Mouse (Mus musculus) heart, embryonic 15.5 days (tissue): ENCODE results near the gene Eid3. TPM values are rescaled to one million over a fixed set of nuclear protein-coding genes. Genes with fewer than 3 reads are reported as not detected.
A peak's percentile ranks its signal among the peaks of the same experiment; 100 is the strongest.

Source experiments
- ATAC-seq: fragments of 200-750 bp; cut with Nextera tagmentation; replicated peaks from 2 replicates; pipeline ENCODE4 v1.8.0; 2017; ENCODE audit warnings: low read depth, moderate TSS enrichment; ENCODE audit not compliant: insufficient number of reproducible peaks, insufficient read depth, low FRiP score
- H3K27ac ChIP-seq: fragments of 300-500 bp; sonication (generic); 2 replicates; pipeline ENCODE4 v1.5.1; 2015; ENCODE audit warnings: mild to moderate bottlenecking, inconsistent platforms
- H3K27me3 ChIP-seq: fragments of 300-500 bp; sonication (generic); 2 replicates; pipeline ENCODE4 v1.6.1; 2015; ENCODE audit warnings: inconsistent platforms
- H3K36me3 ChIP-seq: fragments of 300-500 bp; sonication (generic); 2 replicates; pipeline ENCODE4 v1.6.1; 2015; ENCODE audit warnings: mild to moderate bottlenecking, inconsistent platforms
- H3K4me1 ChIP-seq: fragments of 300-500 bp; sonication (generic); replicated peaks from 2 replicates; pipeline ENCODE4 v1.6.1; 2015; ENCODE audit warnings: inconsistent platforms
- H3K4me2 ChIP-seq: fragments of 300-500 bp; sonication (generic); 2 replicates; pipeline ENCODE4 v1.6.1; 2015; ENCODE audit warnings: inconsistent platforms, mild to moderate bottlenecking, moderate library complexity
- H3K4me3 ChIP-seq: fragments of 300-500 bp; sonication (generic); 2 replicates; pipeline ENCODE4 v1.5.1; 2015; ENCODE audit warnings: mild to moderate bottlenecking, inconsistent platforms
- H3K9ac ChIP-seq: fragments of 300-500 bp; sonication (generic); 2 replicates; pipeline ENCODE4 v1.6.1; 2015; ENCODE audit warnings: mild to moderate bottlenecking, inconsistent platforms
- H3K9me3 ChIP-seq: fragments of 300-500 bp; sonication (generic); replicated peaks from 2 replicates; pipeline ENCODE4 v1.6.1; 2016; ENCODE audit warnings: inconsistent platforms
- WGBS: fragments of 180-500 bp; shearing (Covaris S2); methylation state at CpG from one replicate; pipeline ENCODE4 v1.1.7; 2015; ENCODE audit warnings: mixed read lengths; 5-methylcytosine and 5-hydroxymethylcytosine counted together
- polyA plus RNA-seq: library from polyadenylated mRNA; unstranded; fragments of >200 nt; fragmentation: Nextera tagmentation; extraction: Ambion mirVana; gene quantifications from 2 replicates; pipeline ENCODE4 v1.2.1, GENCODE M21; 2015

The Eid3 gene
- polyA plus RNA-seq, 1 experiment from 2014 or later: 0.15 TPM

DNA sequence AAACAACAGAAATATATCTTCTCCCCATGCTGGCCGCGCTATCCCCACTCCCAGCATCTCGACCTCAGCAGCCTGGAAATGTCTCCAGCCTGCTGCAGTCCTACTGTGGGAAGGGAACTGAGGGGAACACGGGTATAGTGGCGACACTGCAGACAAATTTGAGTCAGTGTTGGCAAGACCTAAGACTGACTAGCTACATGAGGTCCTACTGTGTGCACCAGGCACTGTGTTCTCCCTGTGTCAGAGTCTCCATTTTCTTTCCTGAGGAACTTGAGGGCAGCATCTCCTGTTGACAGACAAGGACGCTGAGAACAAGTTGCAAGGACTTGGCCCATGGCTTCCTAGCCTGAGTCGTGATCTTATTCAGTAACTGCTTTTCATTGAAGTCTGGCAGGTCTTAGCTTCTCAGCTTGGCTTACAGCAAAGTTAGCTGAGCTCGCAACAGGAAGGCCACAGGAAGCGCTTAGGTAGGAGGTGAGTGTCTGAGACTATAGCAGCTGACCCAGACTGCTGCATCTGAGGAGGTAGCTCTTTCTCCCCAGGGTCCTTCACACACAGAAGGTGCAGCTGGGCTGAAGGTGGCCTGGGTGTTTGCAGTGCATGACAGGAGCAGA, 26.1 kb downstream of the Eid3 start:
- Histone ChIP-seq H3K4me2 (no peak overlapping the region), H3K4me3 (no peak overlapping the region), H3K27ac (no peak overlapping the region), H3K9ac (no peak overlapping the region), H3K27me3 (no peaks in the 10 kb centered on the region), H3K9me3 (no peaks in the 10 kb centered on the region), H3K4me1 (peaks cover 25% of the 10 kb centered on the region), H3K36me3 (peaks cover 43% of the 10 kb centered on the region)
- ATAC-seq: no peak
- WGBS: 87% methylated on average over 9 of the region's 9 CpGs

DNA sequence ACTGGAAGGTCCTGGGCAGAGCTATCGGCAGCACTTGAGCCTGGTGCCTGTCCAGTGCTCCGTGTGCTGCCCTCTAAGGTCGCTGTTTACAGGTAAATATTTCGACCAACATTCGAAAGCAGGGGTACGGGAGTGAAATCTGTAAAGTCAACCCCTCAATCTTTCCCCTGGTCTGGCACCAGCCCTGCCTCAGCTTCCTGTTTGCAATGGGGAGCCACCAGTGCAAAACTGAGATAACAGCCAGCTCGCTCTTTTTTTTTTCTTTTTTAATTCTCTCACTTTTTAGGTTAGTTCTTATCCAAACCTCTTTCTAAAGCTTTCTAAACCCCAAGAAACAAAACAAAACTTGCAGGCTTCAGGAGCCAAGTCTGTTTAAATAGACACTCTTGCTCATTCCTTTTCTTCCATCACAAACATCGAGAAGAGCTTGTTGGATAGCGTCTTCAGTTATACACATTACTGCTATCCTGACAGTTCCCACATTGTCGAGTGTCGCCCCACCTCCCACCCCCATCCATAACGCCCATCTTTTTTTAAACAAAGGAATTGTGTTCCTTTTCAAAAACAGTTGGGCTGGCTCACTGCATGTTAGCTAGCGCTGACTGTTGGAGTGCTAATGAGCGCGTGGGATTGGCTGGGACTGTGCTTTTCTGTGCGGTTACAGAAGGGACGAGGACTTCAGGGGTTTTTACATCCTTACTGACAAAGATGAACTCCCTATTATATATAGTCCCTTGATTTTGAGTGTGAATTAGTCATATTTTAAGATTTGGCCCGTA, 27.6 kb downstream of the Eid3 start:
- 75% methylated on average over 18 of the region's 18 CpGs for WGBS
- Histone ChIP-seq H3K36me3 (peaks cover 49% of the 10 kb centered on the region), H3K9ac (no peak overlapping the region), H3K9me3 (no peaks in the 10 kb centered on the region), H3K27ac (no peak overlapping the region), H3K4me3 (no peak overlapping the region), H3K27me3 (no peaks in the 10 kb centered on the region), H3K4me2 (no peak overlapping the region), H3K4me1 (peaks cover 24% of the 10 kb centered on the region)
- ATAC-seq: no peak

DNA sequence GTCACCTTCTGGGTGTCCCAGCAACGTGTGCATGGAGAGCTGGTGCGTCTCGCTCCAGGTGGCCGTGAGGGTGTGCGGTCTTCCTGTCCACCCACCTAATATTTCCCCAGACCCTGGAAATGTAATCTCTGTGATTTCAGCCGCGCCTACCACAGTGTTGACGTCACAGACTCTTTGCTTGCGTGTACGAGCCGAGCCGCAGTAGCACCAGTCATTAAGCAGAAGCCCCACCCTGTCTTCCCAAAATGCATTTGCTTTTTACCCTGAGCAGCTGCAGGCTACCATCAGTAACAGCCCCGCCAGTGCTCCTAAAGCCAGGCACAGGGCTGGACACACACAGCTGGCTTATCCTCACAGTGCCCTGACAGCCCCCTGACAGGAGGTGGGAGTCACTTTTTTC, 31.5 kb downstream of the Eid3 start:
- Histone ChIP-seq H3K27ac (no peak overlapping the region), H3K4me2 (no peak overlapping the region), H3K36me3 (peaks cover 37% of the 10 kb centered on the region), H3K9me3 (no peaks in the 10 kb centered on the region), H3K27me3 (no peaks in the 10 kb centered on the region), H3K4me1 (peaks cover 21% of the 10 kb centered on the region), H3K4me3 (no peak overlapping the region), H3K9ac (no peak overlapping the region)
- 85% methylated on average over 13 of the region's 13 CpGs for WGBS
- ATAC-seq: no peak

DNA sequence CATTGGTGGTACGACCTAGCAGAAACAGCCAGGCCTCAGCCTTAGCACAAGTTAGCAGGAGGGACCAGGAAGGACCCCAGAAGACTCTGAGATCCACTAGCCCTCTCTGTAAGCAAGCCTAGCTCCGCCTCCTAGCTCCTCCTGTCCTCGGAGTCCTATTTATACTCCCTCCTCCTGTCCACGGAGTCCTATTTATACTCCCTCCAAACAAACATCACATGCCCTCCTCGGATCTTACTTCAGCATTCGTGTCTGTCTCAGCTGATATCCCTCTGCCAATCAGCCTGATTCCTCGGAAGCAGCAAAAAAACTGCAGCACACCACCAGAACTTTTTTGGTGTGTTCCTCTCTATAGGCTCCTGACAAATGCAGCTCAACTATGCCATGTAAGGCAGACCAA, 32.5 kb downstream of the Eid3 start:
- no peak overlapping the region for H3K9ac ChIP-seq
- H3K27ac ChIP-seq: peak overlapping the region; percentile 61
- 32% methylated on average over 7 of the region's 7 CpGs for WGBS
- H3K4me1 ChIP-seq: peaks cover 27% of the 10 kb centered on the region
- peak; percentile 63 for ATAC-seq
- H3K27me3 ChIP-seq: no peaks in the 10 kb centered on the region
- no peaks in the 10 kb centered on the region for H3K9me3 ChIP-seq
- H3K4me3 ChIP-seq: no peak overlapping the region
- peaks cover 31% of the 10 kb centered on the region for H3K36me3 ChIP-seq
- 0 out of 2 replicates have a peak overlapping the region, but pooled peaks have one; percentile 33 for H3K4me2 ChIP-seq

DNA sequence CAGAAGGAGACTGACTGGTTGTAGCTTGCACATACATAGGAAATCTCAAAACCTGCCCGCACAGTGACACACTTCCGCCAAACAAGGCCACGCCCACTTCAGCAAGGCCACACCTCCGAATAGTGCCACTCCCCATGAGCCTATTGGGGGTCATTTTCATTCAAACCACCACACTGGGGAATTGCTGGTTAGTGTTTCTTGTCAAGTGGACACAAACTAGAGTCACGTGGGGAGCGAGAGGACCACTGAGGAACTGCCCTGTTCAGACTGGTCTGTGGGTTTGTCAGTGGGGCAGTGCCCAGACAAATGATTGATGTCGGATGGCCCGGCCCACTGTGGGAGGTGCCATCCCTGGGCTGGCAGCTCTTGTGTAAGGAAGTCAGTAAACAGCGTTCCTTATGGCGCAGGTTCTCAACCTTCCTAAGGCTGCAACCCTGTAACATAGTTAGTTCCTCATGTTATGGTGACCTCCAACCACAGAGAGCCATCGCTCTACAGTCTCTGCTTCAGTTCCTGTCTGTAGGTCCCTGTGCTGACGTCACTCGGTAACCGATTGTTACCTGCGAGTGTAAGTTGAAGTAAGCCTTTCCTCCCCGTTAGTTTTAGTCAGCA, 33.5 kb downstream of the Eid3 start:
- H3K9me3 ChIP-seq: no peaks in the 10 kb centered on the region
- H3K4me1 ChIP-seq: peaks cover 27% of the 10 kb centered on the region
- no peaks in the 10 kb centered on the region for H3K27me3 ChIP-seq
- no peak overlapping the region for H3K27ac ChIP-seq
- H3K9ac ChIP-seq: no peak overlapping the region
- peaks cover 31% of the 10 kb centered on the region for H3K36me3 ChIP-seq
- H3K4me3 ChIP-seq: no peak overlapping the region
- no peak for ATAC-seq
- 0 out of 2 replicates have a peak overlapping the region, but pooled peaks have one; percentile 5 for H3K4me2 ChIP-seq
- 42% methylated on average over 16 of the region's 16 CpGs for WGBS

DNA sequence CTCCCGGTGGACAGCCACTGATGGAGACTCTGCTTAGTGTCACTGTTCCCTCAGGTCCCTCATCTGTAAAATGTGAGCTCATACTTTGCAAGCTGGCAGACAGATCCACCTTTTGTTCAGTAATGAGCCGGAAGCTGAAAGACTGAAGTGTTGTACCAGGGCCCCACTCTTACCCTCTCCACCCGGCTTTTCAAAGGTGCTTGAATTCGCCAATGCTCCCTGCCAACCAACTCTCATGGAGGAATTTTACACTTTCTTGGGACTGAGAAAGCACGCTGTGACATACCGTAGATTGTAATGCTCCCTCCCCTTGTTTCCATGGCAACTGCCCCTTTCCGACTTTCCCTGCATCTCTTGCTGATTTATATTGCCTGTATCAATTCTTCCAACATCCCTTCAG, 34.1 kb downstream of the Eid3 start:
- no peaks in the 10 kb centered on the region for H3K27me3 ChIP-seq
- no peak overlapping the region for H3K9ac ChIP-seq
- H3K9me3 ChIP-seq: no peaks in the 10 kb centered on the region
- no peak overlapping the region for H3K4me3 ChIP-seq
- H3K4me1 ChIP-seq: peaks cover 27% of the 10 kb centered on the region
- H3K27ac ChIP-seq: no peak overlapping the region
- H3K4me2 ChIP-seq: 0 out of 2 replicates have a peak overlapping the region, but pooled peaks have one; percentile 5
- WGBS: 35% methylated on average over 7 of the region's 7 CpGs
- ATAC-seq: no peak
- H3K36me3 ChIP-seq: peaks cover 26% of the 10 kb centered on the region

DNA sequence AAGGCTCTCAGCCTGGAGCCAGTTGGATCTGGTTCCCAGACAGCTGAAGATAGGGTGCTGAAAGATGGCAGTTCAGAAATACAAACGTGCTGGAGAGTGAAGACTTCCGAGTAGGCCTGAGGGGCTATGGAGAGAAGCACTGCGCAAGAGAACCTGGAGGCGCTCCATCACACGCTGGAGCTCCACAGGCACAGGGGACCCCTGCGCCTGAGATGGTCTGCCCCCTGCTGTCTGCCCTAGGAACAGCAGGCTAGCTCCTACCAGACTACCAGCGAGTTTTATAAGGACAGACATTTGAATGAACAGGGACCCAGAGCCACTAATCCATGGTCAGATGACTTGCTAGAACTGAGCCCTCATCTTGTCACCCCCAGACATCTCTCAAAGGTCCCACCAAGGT, 35.0 kb downstream of the Eid3 start:
- ATAC-seq: peak; percentile 19; the same call in 1 of the 2 replicates
- Histone ChIP-seq H3K27ac (no peak overlapping the region), H3K9ac (no peak overlapping the region), H3K9me3 (no peaks in the 10 kb centered on the region), H3K4me1 (peaks cover 27% of the 10 kb centered on the region), H3K36me3 (peaks cover 18% of the 10 kb centered on the region), H3K27me3 (no peaks in the 10 kb centered on the region; the same call in 1 of the 2 replicates), H3K4me3 (no peak overlapping the region), H3K4me2 (no peak overlapping the region)
- 2% methylated on average over 7 of the region's 7 CpGs for WGBS

DNA sequence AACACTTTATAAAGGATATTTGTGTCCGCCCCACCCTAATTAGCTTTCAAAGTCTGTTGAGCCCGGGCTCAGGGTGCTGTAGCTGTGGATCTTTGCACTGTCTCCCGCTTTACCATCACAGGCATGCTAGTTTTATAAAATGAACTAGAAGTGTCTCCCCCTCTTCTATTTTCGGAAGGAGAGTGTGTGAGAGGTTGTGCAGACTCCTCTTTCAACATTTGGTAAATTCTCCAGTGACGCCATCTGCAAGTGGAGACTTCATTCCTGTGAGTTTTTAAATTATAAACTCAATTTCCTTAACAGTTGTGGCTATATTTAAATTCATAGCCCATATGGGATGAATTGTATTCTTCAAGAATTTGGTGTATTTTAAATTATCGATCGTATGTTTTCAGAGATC, 42.1 kb downstream of the Eid3 start:
- Histone ChIP-seq H3K36me3 (no peaks in the 10 kb centered on the region), H3K27me3 (no peaks in the 10 kb centered on the region; the same call in 1 of the 2 replicates), H3K27ac (no peak overlapping the region), H3K4me1 (peaks cover 4% of the 10 kb centered on the region; the same call in 1 of the 2 replicates), H3K4me2 (no peak overlapping the region; the same call in 1 of the 2 replicates), H3K9me3 (no peaks in the 10 kb centered on the region), H3K9ac (no peak overlapping the region), H3K4me3 (no peak overlapping the region)
- ATAC-seq: no peak
- WGBS: 67% methylated on average over 7 of the region's 7 CpGs

DNA sequence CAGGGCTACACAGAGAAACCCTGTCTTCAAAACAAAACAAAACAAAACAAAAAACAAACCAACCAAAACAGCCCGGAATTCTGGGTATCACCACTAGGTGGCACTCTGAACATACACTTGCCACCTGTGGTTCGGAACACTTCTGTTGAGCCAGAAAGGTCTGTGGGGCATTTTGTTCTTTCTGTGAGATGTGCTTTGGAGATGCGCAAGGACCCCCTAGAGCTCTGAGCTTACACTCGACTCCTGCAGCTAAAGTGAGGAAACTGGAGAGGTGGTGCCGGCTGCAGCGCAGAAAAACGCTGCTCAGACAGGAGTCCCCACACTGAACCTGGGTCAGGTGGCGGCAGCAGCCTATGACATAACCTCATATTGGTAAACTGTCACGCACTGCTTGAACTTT, 43.0 kb downstream of the Eid3 start:
- ATAC-seq: 0 out of 2 replicates have a peak, but pooled peaks have one; percentile 16
- Histone ChIP-seq H3K4me2 (peak overlapping the region; percentile 44; the same call in 1 of the 2 replicates), H3K4me1 (peaks cover 4% of the 10 kb centered on the region; the same call in 1 of the 2 replicates), H3K4me3 (peak overlapping the region; percentile 8; the same call in 1 of the 2 replicates), H3K9ac (no peak overlapping the region), H3K9me3 (no peaks in the 10 kb centered on the region), H3K36me3 (no peaks in the 10 kb centered on the region), H3K27me3 (no peaks in the 10 kb centered on the region; the same call in 1 of the 2 replicates), H3K27ac (no peak overlapping the region)
- 17% methylated on average over 9 of the region's 9 CpGs for WGBS

DNA sequence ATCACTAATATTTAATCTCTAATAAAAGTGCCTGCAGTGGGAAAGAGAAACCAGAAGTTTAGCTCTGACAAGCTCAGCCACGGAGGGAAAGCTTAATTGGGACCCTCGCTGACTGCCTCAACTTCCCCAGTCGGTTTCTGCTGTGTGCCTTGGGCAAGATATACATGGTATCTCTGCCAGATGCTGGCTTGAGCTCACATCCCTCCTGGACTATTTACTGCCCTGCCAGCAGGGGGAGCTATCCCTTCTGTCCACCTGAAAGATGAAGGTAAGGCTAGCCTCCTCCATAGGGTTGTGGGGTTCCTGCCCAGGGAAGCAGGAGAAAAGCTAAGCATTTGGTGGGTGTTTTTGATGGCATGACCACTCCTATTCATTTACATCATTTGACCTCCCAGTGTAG, 43.8 kb downstream of the Eid3 start:
- Histone ChIP-seq H3K9me3 (no peaks in the 10 kb centered on the region), H3K4me2 (no peak overlapping the region), H3K4me1 (peaks cover 4% of the 10 kb centered on the region; the same call in 1 of the 2 replicates), H3K27ac (no peak overlapping the region), H3K36me3 (no peaks in the 10 kb centered on the region), H3K9ac (no peak overlapping the region), H3K4me3 (no peak overlapping the region), H3K27me3 (no peaks in the 10 kb centered on the region; the same call in 1 of the 2 replicates)
- ATAC-seq: no peak
- WGBS: 76% methylated on average over 3 of the region's 3 CpGs

DNA sequence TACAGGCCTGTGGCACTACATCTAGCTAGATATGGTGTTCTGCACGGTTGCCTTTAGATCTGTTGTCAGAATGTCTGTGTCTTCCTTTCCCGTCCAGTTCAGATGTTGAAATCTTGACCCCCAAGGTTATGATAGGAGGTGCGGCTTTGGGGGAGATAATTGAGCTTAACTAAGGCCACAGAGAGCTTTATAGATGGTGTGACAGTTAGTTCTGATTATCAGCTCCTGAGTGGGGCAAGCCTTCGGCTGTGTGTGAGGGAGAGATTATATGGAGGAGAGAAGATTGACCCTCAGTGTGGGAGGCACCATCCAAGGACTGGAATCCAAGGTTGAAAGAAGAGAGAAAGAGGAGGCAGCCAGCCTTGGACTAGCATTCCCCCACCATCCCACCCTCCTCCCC, 46.8 kb downstream of the Eid3 start:
- Histone ChIP-seq H3K9ac (no peak overlapping the region), H3K9me3 (no peaks in the 10 kb centered on the region), H3K27ac (no peak overlapping the region), H3K4me3 (no peak overlapping the region), H3K4me2 (no peak overlapping the region), H3K36me3 (no peaks in the 10 kb centered on the region), H3K27me3 (no peaks in the 10 kb centered on the region), H3K4me1 (peaks cover 4% of the 10 kb centered on the region; the same call in 1 of the 2 replicates)
- ATAC-seq: no peak
- 62% methylated on average over 4 of the region's 4 CpGs for WGBS
